Mouse (Mus musculus) megakaryocyte, embryonic 14.5 days (primary cell): ENCODE data around the gene Syde2.

Source experiments
- FLI1 ChIP-seq: IDR thresholded peaks from 2 replicates; pipeline ENCODE4 v1.6.1; 2012; ENCODE audit warnings: low read length, inconsistent platforms, mixed read lengths
- GATA1 ChIP-seq: IDR thresholded peaks from 3 replicates; pipeline ENCODE4 v1.6.1; 2012; ENCODE audit warnings: mixed read lengths, low read length, inconsistent platforms, borderline replicate concordance

DNA sequence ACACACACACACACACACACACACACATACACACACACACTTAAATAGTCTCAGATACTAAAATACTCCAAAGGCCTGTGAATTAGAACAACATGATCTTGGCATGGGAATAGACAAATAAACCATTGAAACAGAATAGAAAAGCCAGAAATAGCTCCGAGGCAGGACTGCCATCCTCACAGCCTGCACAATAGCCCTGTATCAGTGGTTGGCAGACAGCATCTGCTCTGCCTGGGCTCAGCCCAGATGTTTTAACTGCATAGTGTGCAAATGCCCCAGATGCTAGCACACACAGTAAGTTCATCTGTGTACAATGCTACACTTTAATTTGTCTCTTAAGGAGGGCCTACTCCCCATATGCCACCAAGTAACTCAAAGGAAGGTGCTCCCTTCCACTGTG lies 27.8 kb upstream of the Syde2 start:
- TF ChIP-seq FLI1 (no peak), GATA1 (no peak)
